Mouse (Mus musculus): ENCODE data around the gene Prdm15.

The Prdm15 gene

GRCm38 (mm10) chr16:97851741-97852319 is at the start of gene Prdm15:
Gene Prdm15, minus strand, starts transcription at chr16:97851850.
- peak; percentile 78 for ATAC-seq (ENCODE audit: insufficient number of reproducible peaks, low FRiP score, low TSS enrichment)

GRCm38 (mm10) chr16:97897346-97898024 is 45.8 kb upstream of the Prdm15 start:
- no peak for ATAC-seq (ENCODE audit: insufficient number of reproducible peaks, low FRiP score, low TSS enrichment)

- 0 out of 2 replicates have a peak, but pooled peaks have one; percentile 22 for ATAC-seq (ENCODE audit: insufficient number of reproducible peaks, low FRiP score, low TSS enrichment)
Measured at GRCm38 (mm10) chr16:97887762-97888161, 36.1 kb upstream of the Prdm15 start.

- ATAC-seq (ENCODE audit: insufficient number of reproducible peaks, low FRiP score, low TSS enrichment), result no peak
Measured at GRCm38 (mm10) chr16:97883696-97884095, 32.0 kb upstream of the Prdm15 start.

- no peak for ATAC-seq (ENCODE audit: insufficient number of reproducible peaks, low FRiP score, low TSS enrichment)
Measured at GRCm38 (mm10) chr16:97882891-97883290, 31.2 kb upstream of the Prdm15 start.

- no peak for ATAC-seq (ENCODE audit: insufficient number of reproducible peaks, low FRiP score, low TSS enrichment)
Measured at GRCm38 (mm10) chr16:97879134-97879533, 27.5 kb upstream of the Prdm15 start.

GRCm38 (mm10) chr16:97877502-97877901 is 25.9 kb upstream of the Prdm15 start:
- no peak for ATAC-seq (ENCODE audit: insufficient number of reproducible peaks, low FRiP score, low TSS enrichment)

- no peak for ATAC-seq (ENCODE audit: insufficient number of reproducible peaks, low FRiP score, low TSS enrichment)
Measured at GRCm38 (mm10) chr16:97875101-97875500, 23.5 kb upstream of the Prdm15 start.

- no peak for ATAC-seq (ENCODE audit: insufficient number of reproducible peaks, low FRiP score, low TSS enrichment)
Measured at GRCm38 (mm10) chr16:97874376-97874775, 22.7 kb upstream of the Prdm15 start.

GRCm38 (mm10) chr16:97872657-97873056 is 21.0 kb upstream of the Prdm15 start:
- ATAC-seq (ENCODE audit: insufficient number of reproducible peaks, low FRiP score, low TSS enrichment), result peak; percentile 69

- ATAC-seq (ENCODE audit: insufficient number of reproducible peaks, low FRiP score, low TSS enrichment), result no peak
Measured at GRCm38 (mm10) chr16:97869193-97870102, 17.8 kb upstream of the Prdm15 start.

- no peak for ATAC-seq (ENCODE audit: insufficient number of reproducible peaks, low FRiP score, low TSS enrichment)
Measured at GRCm38 (mm10) chr16:97863932-97864467, 12.3 kb upstream of the Prdm15 start.

GRCm38 (mm10) chr16:97856050-97856449 is 4.4 kb upstream of the Prdm15 start:
- ATAC-seq (ENCODE audit: insufficient number of reproducible peaks, low FRiP score, low TSS enrichment), result no peak

GRCm38 (mm10) chr16:97851061-97851740 is 449 bp downstream of the Prdm15 start:
- peak; percentile 79 for ATAC-seq (ENCODE audit: insufficient number of reproducible peaks, low FRiP score, low TSS enrichment)

GRCm38 (mm10) chr16:97850667-97851060 is 986 bp downstream of the Prdm15 start:
- ATAC-seq (ENCODE audit: insufficient number of reproducible peaks, low FRiP score, low TSS enrichment), result no peak; the same call in 1 of the 2 replicates

GRCm38 (mm10) chr16:97848832-97849231 is 2.8 kb downstream of the Prdm15 start:
- ATAC-seq (ENCODE audit: insufficient number of reproducible peaks, low FRiP score, low TSS enrichment), result no peak

- no peak for ATAC-seq (ENCODE audit: insufficient number of reproducible peaks, low FRiP score, low TSS enrichment)
Measured at GRCm38 (mm10) chr16:97844967-97845937, 6.4 kb downstream of the Prdm15 start.

GRCm38 (mm10) chr16:97832154-97832553 is 19.5 kb downstream of the Prdm15 start:
- no peak for ATAC-seq (ENCODE audit: insufficient number of reproducible peaks, low FRiP score, low TSS enrichment)

GRCm38 (mm10) chr16:97828207-97828606 is 23.4 kb downstream of the Prdm15 start:
- ATAC-seq (ENCODE audit: insufficient number of reproducible peaks, low FRiP score, low TSS enrichment), result no peak
